ENCODE assay signal across 8 mouse cellular contexts in genomic region chr3:101378102-101378501, GRCm38 (mm10). TPM values are rescaled to one million over a fixed set of nuclear protein-coding genes. Genes with fewer than 3 reads are reported as not detected.
A peak's percentile ranks its signal among the peaks of the same experiment; 100 is the strongest.
DNase-seq lines count a peak whose midpoint lies in the region; ATAC-seq and TF ChIP-seq lines count a peak whose summit lies in the region.

No protein-coding gene starts in this region.

- no peak for DNase-seq in gastrocnemius, adult 2 months
- DNase-seq in gastrocnemius, postnatal 36 days: no peak
- peak; percentile 79 for DNase-seq in intestine, embryonic 14.5 days (ENCODE audit: low spot score)
- DNase-seq in lung, postnatal 25 days (ENCODE audit: low spot score): peak; percentile 14
- DNase-seq in yolk sac, embryonic 10.5 days (ENCODE audit: low spot score): peak; percentile 49
- no peak for DNase-seq in urinary bladder, postnatal 25 days (ENCODE audit: low spot score)
- DNase-seq in urinary bladder, postnatal 10 days (ENCODE audit: low spot score): no peak

- 1% methylated on average over 12 of the region's 12 CpGs for WGBS in intestine, embryonic 14.5 days

- no peaks in the 10 kb centered on the region for H3K27me3 ChIP-seq in intestine, embryonic 14.5 days (replicated peaks; ENCODE audit: control insufficient read depth, insufficient read depth, low read length)

- no peaks in the 10 kb centered on the region for H3K36me3 ChIP-seq in intestine, embryonic 14.5 days (ENCODE audit: control insufficient read depth, insufficient read depth, low read length)

- intact Hi-C loops in gastrocnemius, adult 2 months (cut with DNase I): no loop called here
- intact Hi-C loops in gastrocnemius, postnatal 36 days (cut with DNase I): no loop called here

- peaks cover 44% of the 10 kb centered on the region for H3K4me1 ChIP-seq in intestine, embryonic 14.5 days (replicated peaks; ENCODE audit: control insufficient read depth, insufficient read depth, low read length)

- no peaks in the 10 kb centered on the region for H3K9me3 ChIP-seq in intestine, embryonic 14.5 days (ENCODE audit: control insufficient read depth, low read length)

- TF ChIP-seq CTCF in gastrocnemius, adult 2 months (IDR thresholded peaks at IDR 0.05): no peak

- H3K9ac ChIP-seq in intestine, embryonic 14.5 days (ENCODE audit: low read length): peak overlapping the region; percentile 84

- H3K27ac ChIP-seq in gastrocnemius, adult 2 months: peak overlapping the region; percentile 86
- 0 out of 2 replicates have a peak overlapping the region, but pooled peaks have one; percentile 1 for H3K27ac ChIP-seq in intestine, embryonic 14.5 days (ENCODE audit: low read depth)

- ATAC-seq in erythroblast, adult 5-6 weeks (replicated peaks; ENCODE audit: low FRiP score, poor library complexity, severe bottlenecking): 0 out of 2 replicates have a peak, but pooled peaks have one; percentile 23
- no peak for ATAC-seq in intestine, embryonic 14.5 days (replicated peaks; ENCODE audit: low FRiP score, low TSS enrichment, low read depth)

- peak overlapping the region; percentile 99 for H3K4me2 ChIP-seq in intestine, embryonic 14.5 days (ENCODE audit: low read length)

- peak overlapping the region; percentile 94 for H3K4me3 ChIP-seq in gastrocnemius, adult 2 months
- H3K4me3 ChIP-seq in intestine, embryonic 14.5 days (ENCODE audit: low read depth, low read length): peak overlapping the region; percentile 76

RNA-seq across cellular contexts. Expression of gene Igsf3, which starts 1.2 kb away (rescaled TPM):
- 1 to 10 TPM; 3.0 to 3.2 TPM for total RNA-seq in gastrocnemius, adult 2 months (2021)
- 1 to 10 TPM; 3.9 to 4.1 TPM for total RNA-seq in gastrocnemius, postnatal 36 days (2021)
- total RNA-seq in erythroblast, adult 5-6 weeks (2015; ENCODE audit: low replicate concordance): 0.84 and 0.96 TPM in 2 replicates
- total RNA-seq in erythroblast, adult 5-6 weeks (2017; ENCODE audit: low replicate concordance): 1.4 and 2.8 TPM in 2 replicates
- polyA plus RNA-seq in intestine, embryonic 14.5 days (2014; fragmentation: Nextera tagmentation; extraction: Ambion mirVana): 18.3 and 19.3 TPM in 2 replicates

Comparison
In these comparisons a context has a peak if more than half of its experiments do, and no peak if none do; other contexts are left out.
1. DNase-seq: peak in intestine, embryonic 14.5 days (single experiment), lung, postnatal 25 days (single experiment) and yolk sac, embryonic 10.5 days (single experiment); none in gastrocnemius, adult 2 months (single experiment), gastrocnemius, postnatal 36 days (0 of 2), urinary bladder, postnatal 25 days (single experiment) and urinary bladder, postnatal 10 days (single experiment).